Mouse (Mus musculus): ENCODE measurements around the gene Ccr4. TPM values are rescaled to one million over a fixed set of nuclear protein-coding genes. Genes with fewer than 3 reads are reported as not detected.

The Ccr4 gene
- polyA plus RNA-seq, 1 experiment from 2014 or later = not detected

DNA sequence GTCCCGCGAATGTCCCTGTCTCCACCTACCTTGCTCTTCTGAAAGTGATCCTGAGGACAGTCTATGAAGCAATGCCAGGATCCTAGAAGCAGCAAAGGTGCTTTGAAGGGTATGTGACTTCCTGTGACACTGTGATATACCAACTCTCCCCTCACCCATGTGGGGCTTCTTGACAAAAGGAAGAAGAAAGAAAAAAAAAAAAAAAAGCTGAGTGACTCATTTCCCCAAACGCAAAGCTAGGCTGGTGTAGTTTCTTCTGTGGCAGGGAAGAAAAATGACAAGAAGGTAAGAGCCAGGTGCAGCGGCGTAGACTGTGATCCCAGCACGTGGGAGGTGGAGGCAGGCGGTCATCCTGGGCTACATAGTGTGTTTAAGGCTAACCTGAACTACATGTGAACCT is 8.2 kb downstream of the Ccr4 start:
- no peak for DNase-seq (ENCODE audit: low spot score)
- Histone ChIP-seq H3K9me3 (no peaks in the 10 kb centered on the region), H3K4me1 (replicated peaks) (peaks cover 4% of the 10 kb centered on the region), H3K27me3 (ENCODE audit: insufficient read depth, poor library complexity, severe bottlenecking) (no peaks in the 10 kb centered on the region), H3K27ac (no peak overlapping the region), H3K4me3 (no peak overlapping the region), H3K36me3 (0 out of 2 replicates have a peak, but pooled peaks cover 3% of the 10 kb centered on the region)
- 88% methylated on average over 7 of the region's 7 CpGs for WGBS

DNA sequence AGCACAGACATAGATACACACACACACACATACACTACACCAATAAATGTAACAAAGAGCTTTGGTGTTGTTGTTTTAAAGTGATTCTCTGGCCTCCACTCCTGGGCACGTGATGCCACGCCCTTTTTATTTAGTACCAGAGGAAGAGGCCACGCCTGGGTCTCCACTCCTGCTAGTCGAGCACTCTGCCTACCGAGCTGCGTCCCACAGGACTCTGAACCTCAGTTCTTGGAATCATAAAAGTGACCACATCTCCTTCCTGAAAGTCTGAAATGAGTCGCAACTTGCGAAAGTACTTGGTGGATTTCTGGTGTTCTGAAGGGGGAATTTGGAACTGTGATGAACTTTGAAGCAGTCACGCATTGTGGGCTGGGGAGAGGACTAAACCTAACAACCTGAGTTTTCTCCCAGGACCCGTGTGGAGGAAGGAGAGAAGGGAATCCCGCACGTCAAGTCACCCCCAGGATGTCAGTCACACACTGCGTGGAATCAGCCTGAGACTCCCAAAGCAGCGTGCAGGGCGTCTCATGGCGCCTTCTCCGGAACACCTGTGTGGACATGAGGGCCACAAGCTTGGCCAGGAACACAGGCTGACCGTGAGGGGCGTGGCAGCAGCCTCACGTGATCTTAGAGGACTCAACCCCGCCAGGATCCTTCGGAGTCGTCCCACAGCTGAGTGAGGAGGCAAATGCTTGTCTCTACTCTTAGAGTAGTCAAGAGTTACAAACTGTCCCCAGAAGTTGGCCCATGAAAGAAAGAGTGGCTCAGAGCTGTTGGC is 17.0 kb downstream of the Ccr4 start:
- no peak for DNase-seq (ENCODE audit: low spot score)
- no peaks in the 10 kb centered on the region for H3K27me3 ChIP-seq (ENCODE audit: insufficient read depth, poor library complexity, severe bottlenecking)
- H3K36me3 ChIP-seq = no peaks in the 10 kb centered on the region
- H3K27ac ChIP-seq = no peak overlapping the region
- WGBS = 85% methylated on average over 23 of the region's 23 CpGs
- H3K4me3 ChIP-seq = no peak overlapping the region
- H3K9me3 ChIP-seq = no peaks in the 10 kb centered on the region
- H3K4me1 ChIP-seq (replicated peaks) = no peaks in the 10 kb centered on the region

DNA sequence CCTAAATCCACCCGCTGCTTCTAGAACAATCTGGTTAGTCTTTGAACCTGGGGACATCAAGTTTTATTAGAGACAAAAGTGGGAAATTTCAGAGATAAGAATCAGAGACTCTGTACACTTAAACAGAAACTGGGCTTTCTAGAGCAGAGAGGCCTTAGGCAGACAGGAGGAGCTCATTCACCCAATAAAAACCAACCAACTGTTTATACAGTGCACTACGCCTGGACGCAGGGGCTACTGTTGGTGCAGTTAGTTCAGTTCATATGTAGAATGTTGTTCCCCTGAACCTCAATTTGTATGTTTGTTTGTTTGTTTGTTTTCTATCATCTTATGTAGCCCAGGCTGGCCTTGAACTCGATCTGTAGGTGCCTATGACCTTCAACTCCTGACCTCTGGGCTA is 17.9 kb downstream of the Ccr4 start:
- H3K4me3 ChIP-seq = no peak overlapping the region
- no peaks in the 10 kb centered on the region for H3K36me3 ChIP-seq
- no peak for DNase-seq (ENCODE audit: low spot score)
- no peaks in the 10 kb centered on the region for H3K9me3 ChIP-seq
- no peaks in the 10 kb centered on the region for H3K27me3 ChIP-seq (ENCODE audit: insufficient read depth, poor library complexity, severe bottlenecking)
- WGBS = 86% methylated on average over 4 of the region's 4 CpGs
- no peaks in the 10 kb centered on the region for H3K4me1 ChIP-seq (replicated peaks)
- H3K27ac ChIP-seq = no peak overlapping the region

DNA sequence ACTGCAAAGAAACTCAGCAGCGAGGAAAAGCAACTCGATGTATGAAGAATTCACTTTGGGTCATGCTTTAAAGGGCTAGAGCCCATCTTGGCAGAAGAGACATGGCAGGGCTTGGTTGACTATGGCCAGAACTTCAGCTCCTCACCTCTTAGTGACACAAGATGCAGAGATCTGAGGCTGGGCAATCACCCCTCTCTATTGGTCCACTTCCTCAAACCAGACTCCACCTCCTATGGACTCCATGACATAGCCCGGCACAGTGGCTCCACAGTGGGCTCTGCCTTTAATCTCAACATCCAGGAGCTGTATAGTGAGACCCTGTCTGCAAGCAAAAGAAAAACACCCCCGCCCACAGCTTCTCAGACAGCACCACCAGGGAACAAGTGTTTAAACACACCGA is 19.9 kb downstream of the Ccr4 start:
- 82% methylated on average over 5 of the region's 5 CpGs for WGBS
- no peak overlapping the region for H3K4me3 ChIP-seq
- H3K9me3 ChIP-seq = no peaks in the 10 kb centered on the region
- DNase-seq (ENCODE audit: low spot score) = no peak
- H3K27ac ChIP-seq = no peak overlapping the region
- no peaks in the 10 kb centered on the region for H3K27me3 ChIP-seq (ENCODE audit: insufficient read depth, poor library complexity, severe bottlenecking)
- no peaks in the 10 kb centered on the region for H3K36me3 ChIP-seq
- no peaks in the 10 kb centered on the region for H3K4me1 ChIP-seq (replicated peaks)

DNA sequence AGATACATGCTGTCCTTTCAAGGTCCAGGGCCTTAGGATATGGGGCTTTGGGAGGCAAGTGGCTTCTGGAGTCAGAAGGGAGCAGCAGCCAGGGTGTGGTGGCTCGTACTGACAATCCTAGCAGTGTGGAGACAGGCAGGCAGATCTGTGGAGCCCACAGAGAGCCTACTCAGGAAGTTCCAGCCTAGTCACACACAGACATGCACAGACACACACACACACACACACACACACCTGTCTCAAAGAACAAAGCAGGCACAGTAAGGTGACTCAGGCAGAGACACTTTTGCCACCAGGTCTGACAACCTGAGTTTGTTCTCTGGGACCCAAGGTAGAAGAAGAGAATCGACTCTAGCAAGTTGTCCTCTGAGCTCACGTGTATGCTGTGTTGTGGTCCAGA is 23.8 kb downstream of the Ccr4 start:
- no peak for DNase-seq (ENCODE audit: low spot score)
- WGBS = 77% methylated on average over 3 of the region's 3 CpGs
- H3K4me3 ChIP-seq = no peak overlapping the region

DNA sequence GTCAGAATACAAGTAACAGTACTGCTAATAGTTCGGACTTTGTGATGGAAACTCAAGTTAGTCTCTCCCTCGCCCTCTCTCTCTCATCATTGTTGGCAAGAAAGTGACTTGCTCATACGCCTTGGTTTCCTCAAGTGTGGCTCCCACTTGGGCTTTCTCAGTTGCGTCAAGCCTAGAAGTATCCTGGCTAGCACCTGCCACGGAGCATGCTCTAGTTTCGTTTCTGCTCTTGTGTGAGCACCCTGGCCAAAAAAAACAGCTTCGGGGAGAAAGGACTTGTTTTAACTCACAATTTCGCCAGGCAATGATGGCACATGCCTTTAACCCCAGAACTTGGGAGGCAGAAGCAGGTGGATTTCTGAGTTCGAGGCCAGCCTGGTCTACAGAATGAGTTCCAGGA is 27.7 kb downstream of the Ccr4 start:
- Histone ChIP-seq H3K27ac (no peak overlapping the region), H3K4me1 (replicated peaks) (no peaks in the 10 kb centered on the region), H3K4me3 (no peak overlapping the region), H3K9me3 (no peaks in the 10 kb centered on the region), H3K36me3 (0 out of 2 replicates have a peak, but pooled peaks cover 5% of the 10 kb centered on the region), H3K27me3 (ENCODE audit: insufficient read depth, poor library complexity, severe bottlenecking) (no peaks in the 10 kb centered on the region)
- WGBS = 90% methylated on average over 9 of the region's 9 CpGs
- no peak for DNase-seq (ENCODE audit: low spot score)

More for the DNA sequence above, 23.8 kb downstream of the Ccr4 start:
- Histone ChIP-seq H3K9me3 (no peaks in the 10 kb centered on the region), H3K27ac (no peak overlapping the region), H3K27me3 (ENCODE audit: insufficient read depth, poor library complexity, severe bottlenecking) (no peaks in the 10 kb centered on the region), H3K4me1 (replicated peaks) (no peaks in the 10 kb centered on the region), H3K36me3 (no peaks in the 10 kb centered on the region)

DNA sequence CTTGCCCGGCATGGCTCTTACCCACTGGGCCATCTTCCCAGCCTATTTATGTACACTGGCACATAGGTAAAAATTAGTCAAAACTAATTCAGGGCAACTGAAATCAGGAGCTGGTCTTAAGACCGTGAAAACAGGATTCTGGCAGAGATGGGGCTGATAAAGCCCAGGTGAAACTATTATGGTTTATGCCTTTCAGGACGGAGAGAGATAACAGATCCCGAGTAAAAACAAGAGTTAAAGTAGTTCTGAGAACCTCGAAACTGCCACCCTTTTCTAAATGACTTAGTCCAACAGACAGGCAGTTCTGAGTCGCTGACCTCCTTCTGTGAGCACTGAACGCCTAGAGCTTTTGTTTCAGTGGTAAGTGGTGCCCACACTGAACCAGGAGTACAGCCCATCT is 32.8 kb downstream of the Ccr4 start:
- Histone ChIP-seq H3K36me3 (peaks cover 13% of the 10 kb centered on the region; the same call in 1 of the 2 replicates), H3K27me3 (ENCODE audit: insufficient read depth, poor library complexity, severe bottlenecking) (no peaks in the 10 kb centered on the region), H3K4me3 (no peak overlapping the region), H3K27ac (no peak overlapping the region), H3K4me1 (replicated peaks) (peaks cover 6% of the 10 kb centered on the region), H3K9me3 (no peaks in the 10 kb centered on the region)
- WGBS = 85% methylated on average over 7 of the region's 7 CpGs
- no peak for DNase-seq (ENCODE audit: low spot score)

DNA sequence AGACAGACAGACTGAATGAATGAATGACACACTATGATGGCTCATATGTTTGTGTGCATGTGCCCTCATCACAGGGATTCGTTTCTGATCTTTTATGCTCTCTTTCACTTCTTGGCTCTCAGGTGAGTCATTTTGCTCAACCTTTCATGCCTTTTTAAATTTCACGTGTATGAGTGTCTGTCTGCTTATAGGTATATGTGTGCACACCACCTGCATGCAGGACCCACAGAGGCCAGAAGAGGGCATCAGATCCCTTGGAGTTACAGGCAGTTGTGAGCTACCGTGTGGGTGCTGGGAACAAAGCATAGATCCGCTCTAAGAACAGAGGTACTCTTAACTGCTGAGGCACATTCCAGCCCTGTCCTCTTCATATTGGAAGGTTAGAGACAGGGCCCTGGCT is 36.0 kb downstream of the Ccr4 start:
- Histone ChIP-seq H3K36me3 (peaks cover 27% of the 10 kb centered on the region), H3K4me1 (replicated peaks) (peaks cover 11% of the 10 kb centered on the region), H3K27me3 (ENCODE audit: insufficient read depth, poor library complexity, severe bottlenecking) (no peaks in the 10 kb centered on the region), H3K27ac (no peak overlapping the region), H3K4me3 (no peak overlapping the region), H3K9me3 (no peaks in the 10 kb centered on the region)
- WGBS = 93% methylated on average over 4 of the region's 4 CpGs
- no peak for DNase-seq (ENCODE audit: low spot score)

DNA sequence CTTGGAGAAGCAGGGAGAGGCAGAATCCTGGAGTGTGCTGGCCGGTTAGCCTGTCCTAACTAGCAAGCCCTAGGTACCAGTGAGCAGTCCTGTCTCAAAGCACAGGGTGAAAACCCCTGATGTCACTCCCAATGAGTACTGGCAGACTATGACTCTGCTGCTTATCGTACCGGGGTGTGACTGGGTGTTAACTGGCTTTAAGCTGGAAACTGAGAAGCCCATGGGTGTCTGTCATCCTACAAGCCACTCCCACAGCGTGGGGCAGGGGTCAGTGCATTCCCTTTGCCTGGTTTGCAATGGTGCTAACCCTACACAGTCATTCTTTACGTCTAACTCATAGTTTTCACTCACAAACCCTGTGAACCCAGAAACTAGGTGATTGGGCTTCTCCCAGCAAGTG is 36.5 kb downstream of the Ccr4 start:
- WGBS = 85% methylated on average over 5 of the region's 5 CpGs
- Histone ChIP-seq H3K4me1 (replicated peaks) (peaks cover 11% of the 10 kb centered on the region), H3K36me3 (peaks cover 28% of the 10 kb centered on the region), H3K27ac (no peak overlapping the region), H3K4me3 (no peak overlapping the region), H3K27me3 (ENCODE audit: insufficient read depth, poor library complexity, severe bottlenecking) (no peaks in the 10 kb centered on the region), H3K9me3 (no peaks in the 10 kb centered on the region)
- DNase-seq (ENCODE audit: low spot score) = no peak

DNA sequence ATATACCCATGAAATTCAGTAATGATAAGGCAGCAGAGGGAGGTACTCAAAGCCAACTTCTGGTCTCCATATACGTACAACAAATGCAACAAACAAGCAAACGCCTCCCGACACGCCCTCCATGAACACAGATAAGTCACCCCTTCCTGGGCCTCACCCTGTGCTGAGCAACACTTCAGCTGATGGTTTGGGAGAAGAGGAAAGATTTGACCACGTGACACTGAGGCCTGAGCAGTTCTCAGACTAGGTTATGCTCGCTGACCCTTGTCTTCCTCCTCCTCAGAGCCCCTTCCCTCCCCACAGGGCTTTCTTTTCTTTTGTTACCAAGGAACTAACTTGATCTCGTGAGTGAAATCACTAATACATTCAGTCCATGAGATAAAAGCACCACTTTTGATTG is 37.8 kb downstream of the Ccr4 start:
- H3K4me1 ChIP-seq (replicated peaks) = peaks cover 11% of the 10 kb centered on the region
- H3K27ac ChIP-seq = peak overlapping the region; percentile 54; the same call in 1 of the 2 replicates
- H3K9me3 ChIP-seq = no peaks in the 10 kb centered on the region
- WGBS = 60% methylated on average over 7 of the region's 7 CpGs
- H3K27me3 ChIP-seq (ENCODE audit: insufficient read depth, poor library complexity, severe bottlenecking) = no peaks in the 10 kb centered on the region
- H3K36me3 ChIP-seq = peaks cover 30% of the 10 kb centered on the region
- H3K4me3 ChIP-seq = no peak overlapping the region
- DNase-seq (ENCODE audit: low spot score) = no peak

DNA sequence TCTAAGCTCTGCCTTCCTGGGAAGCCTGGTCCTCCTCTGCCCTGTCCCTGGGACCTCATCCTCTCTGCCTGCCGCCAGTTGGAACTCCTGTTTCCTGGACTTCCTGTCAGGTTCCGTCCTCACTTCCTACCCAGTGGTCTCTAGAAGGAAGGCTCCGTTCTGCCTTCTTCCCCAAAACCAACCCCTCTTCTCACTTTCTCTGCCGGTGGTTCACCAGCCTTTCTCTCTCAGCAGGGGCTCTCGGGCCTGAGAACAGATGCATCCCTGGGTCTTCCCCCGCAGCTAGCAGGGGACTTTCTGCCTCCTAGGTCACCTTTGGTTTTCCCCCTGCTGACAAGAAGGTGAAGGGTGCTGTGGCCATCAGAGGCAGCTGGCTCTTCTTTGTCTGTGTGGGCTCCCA is 39.3 kb downstream of the Ccr4 start:
- WGBS = 78% methylated on average over 6 of the region's 6 CpGs
- no peak for DNase-seq (ENCODE audit: low spot score)
- no peak overlapping the region for H3K27ac ChIP-seq
- H3K27me3 ChIP-seq (ENCODE audit: insufficient read depth, poor library complexity, severe bottlenecking) = no peaks in the 10 kb centered on the region
- H3K4me3 ChIP-seq = no peak overlapping the region
- H3K36me3 ChIP-seq = peaks cover 38% of the 10 kb centered on the region
- peaks cover 11% of the 10 kb centered on the region for H3K4me1 ChIP-seq (replicated peaks)
- H3K9me3 ChIP-seq = no peaks in the 10 kb centered on the region

DNA sequence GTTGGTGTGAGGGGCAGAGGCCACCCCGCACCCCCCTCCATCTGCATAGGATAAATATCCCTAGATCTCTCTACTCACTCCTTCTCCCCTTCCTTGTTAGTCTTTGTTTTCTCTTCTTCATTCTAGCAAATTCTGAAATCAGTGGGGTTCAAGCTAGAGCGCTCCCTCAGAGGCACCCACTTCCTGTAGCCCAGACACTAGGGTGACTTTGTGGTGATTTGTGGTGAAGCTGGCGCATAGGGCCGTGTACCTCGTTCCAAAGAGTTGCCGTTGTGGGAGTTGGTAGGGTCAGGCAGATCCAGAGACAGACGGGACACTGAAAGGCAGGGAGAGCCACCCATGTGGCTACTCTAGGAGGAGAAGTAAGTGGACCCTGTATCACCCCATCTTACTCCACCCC is 42.1 kb downstream of the Ccr4 start:
- H3K4me3 ChIP-seq = no peak overlapping the region
- no peaks in the 10 kb centered on the region for H3K9me3 ChIP-seq
- H3K4me1 ChIP-seq (replicated peaks) = peaks cover 11% of the 10 kb centered on the region
- WGBS = 95% methylated on average over 7 of the region's 7 CpGs
- no peak overlapping the region for H3K27ac ChIP-seq
- DNase-seq (ENCODE audit: low spot score) = no peak
- no peaks in the 10 kb centered on the region for H3K27me3 ChIP-seq (ENCODE audit: insufficient read depth, poor library complexity, severe bottlenecking)
- H3K36me3 ChIP-seq = peaks cover 41% of the 10 kb centered on the region

DNA sequence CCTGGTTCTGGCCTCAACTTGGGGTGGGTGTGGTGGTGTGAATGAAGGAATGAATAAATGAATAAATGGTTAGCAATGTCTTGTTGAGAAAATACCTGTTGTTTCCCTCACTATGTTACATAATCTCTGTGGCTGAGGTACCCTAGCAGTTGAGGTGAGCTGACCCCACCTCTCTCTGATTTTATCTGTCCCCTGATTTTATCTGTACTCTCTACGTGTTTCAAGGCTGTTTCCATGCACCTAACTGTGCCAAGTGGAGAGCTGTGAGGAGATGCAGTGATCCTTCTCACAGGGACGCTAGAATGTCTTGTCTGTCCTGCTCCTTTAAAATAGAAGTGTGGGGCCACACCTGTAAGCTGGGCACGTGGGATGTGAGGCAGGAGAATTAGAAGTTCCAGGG is 46.3 kb downstream of the Ccr4 start:
- Histone ChIP-seq H3K27me3 (ENCODE audit: insufficient read depth, poor library complexity, severe bottlenecking) (no peaks in the 10 kb centered on the region), H3K27ac (no peak overlapping the region), H3K36me3 (peaks cover 38% of the 10 kb centered on the region), H3K4me3 (no peak overlapping the region), H3K4me1 (replicated peaks) (0 out of 2 replicates have a peak, but pooled peaks cover 3% of the 10 kb centered on the region), H3K9me3 (no peaks in the 10 kb centered on the region)
- no peak for DNase-seq (ENCODE audit: low spot score)
- 86% methylated on average over 3 of the region's 3 CpGs for WGBS

DNA sequence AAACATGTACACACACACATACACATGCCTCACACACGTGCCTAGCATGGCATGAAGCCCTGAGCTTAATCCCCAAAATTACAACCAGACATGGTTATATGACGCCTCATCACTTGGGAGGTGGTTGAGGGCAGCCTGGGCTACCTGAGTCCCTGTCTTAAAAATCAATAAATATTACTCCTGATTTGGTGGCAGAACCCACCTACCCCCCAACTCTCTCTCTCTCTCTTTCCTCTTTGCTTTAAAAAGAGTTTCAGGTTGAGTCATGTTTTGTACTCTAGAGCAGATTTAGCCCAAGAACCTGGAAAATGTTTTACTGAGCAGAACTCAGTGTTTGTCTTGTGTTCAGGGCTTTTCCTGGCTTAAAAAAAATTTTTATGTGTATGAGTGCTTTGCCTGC is 49.3 kb downstream of the Ccr4 start:
- H3K27me3 ChIP-seq (ENCODE audit: insufficient read depth, poor library complexity, severe bottlenecking) = no peaks in the 10 kb centered on the region
- H3K36me3 ChIP-seq = peaks cover 28% of the 10 kb centered on the region
- no peak overlapping the region for H3K27ac ChIP-seq
- DNase-seq (ENCODE audit: low spot score) = no peak
- WGBS = 89% methylated on average over 2 of the region's 2 CpGs
- H3K9me3 ChIP-seq = no peaks in the 10 kb centered on the region
- no peak overlapping the region for H3K4me3 ChIP-seq
- 0 out of 2 replicates have a peak, but pooled peaks cover 3% of the 10 kb centered on the region for H3K4me1 ChIP-seq (replicated peaks)
